Mouse (Mus musculus) C2C12 (cell line): Measurements from ENCODE around the gene Pgls.

ENCODE experiments used
- CEBPB ChIP-seq: IDR thresholded peaks from one replicate; pipeline ENCODE4 v1.6.1; 2011; ENCODE audit warnings: low read depth, mild to moderate bottlenecking, control low read depth, moderate library complexity
- CTCF ChIP-seq: IDR thresholded peaks from one replicate; pipeline ENCODE4 v1.5.1; 2011; ENCODE audit not compliant: control insufficient read depth, insufficient read depth, insufficient read length
- FOSL1 ChIP-seq: IDR thresholded peaks from one replicate; pipeline ENCODE4 v1.8.0; 2011; ENCODE audit warnings: mild to moderate bottlenecking, low read length; ENCODE audit not compliant: poor library complexity, insufficient read depth, severe bottlenecking
- MAX ChIP-seq: IDR thresholded peaks from one replicate; pipeline ENCODE4 v1.6.1; 2011; ENCODE audit warnings: mild to moderate bottlenecking, control low read depth
- MYOD1 ChIP-seq: IDR thresholded peaks from one replicate; pipeline ENCODE4 v1.6.1; 2011; ENCODE audit warnings: low read depth; ENCODE audit not compliant: control insufficient read depth, insufficient read length
- MYOG ChIP-seq: IDR thresholded peaks from one replicate; pipeline ENCODE4 v1.6.1; 2011; ENCODE audit not compliant: control insufficient read depth, insufficient read length; ENCODE audit errors: extremely low read depth
- USF1 ChIP-seq: IDR thresholded peaks from one replicate; pipeline ENCODE4 v1.6.1; 2011; ENCODE audit warnings: low read depth, mild to moderate bottlenecking, control low read depth, moderate library complexity

- TF ChIP-seq MAX: no peak
- TF ChIP-seq CTCF: no peak
- TF ChIP-seq USF1: no peak
- no peak for TF ChIP-seq MYOD1
- TF ChIP-seq CEBPB: no peak
- TF ChIP-seq MYOG: no peak
- TF ChIP-seq FOSL1: no peak
These were observed 37.3 kb upstream of the Pgls start for GRCm38 (mm10) chr8:71554644-71555043.
